Mouse (Mus musculus) embryonic facial prominence, embryonic 15.5 days (tissue): ENCODE measurements around the gene Calm2. TPM values are rescaled to one million over a fixed set of nuclear protein-coding genes. Genes with fewer than 3 reads are reported as not detected.

Source experiments
- ATAC-seq: fragments of 200-750 bp; cut with Nextera tagmentation; 2 replicates; pipeline ENCODE4 v1.8.0; 2017; ENCODE audit warnings: low read depth, moderate TSS enrichment; ENCODE audit not compliant: insufficient number of reproducible peaks, low FRiP score, low TSS enrichment
- H3K27ac ChIP-seq: fragments of 300-500 bp; sonication (generic); replicated peaks from 2 replicates; pipeline ENCODE4 v1.5.1; 2015; ENCODE audit warnings: mild to moderate bottlenecking, inconsistent platforms
- H3K27me3 ChIP-seq: fragments of 300-500 bp; sonication (generic); 2 replicates; pipeline ENCODE4 v1.6.1; 2015; ENCODE audit warnings: inconsistent platforms
- H3K36me3 ChIP-seq: fragments of 300-500 bp; sonication (generic); 2 replicates; pipeline ENCODE4 v1.6.1; 2015; ENCODE audit warnings: mild to moderate bottlenecking, inconsistent platforms
- H3K4me1 ChIP-seq: fragments of 300-500 bp; sonication (generic); 2 replicates; pipeline ENCODE4 v1.6.1; 2015; ENCODE audit warnings: inconsistent platforms
- H3K4me2 ChIP-seq: fragments of 300-500 bp; sonication (generic); replicated peaks from 2 replicates; pipeline ENCODE4 v1.6.1; 2015; ENCODE audit warnings: mild to moderate bottlenecking, inconsistent platforms
- H3K4me3 ChIP-seq: fragments of 300-500 bp; sonication (generic); replicated peaks from 2 replicates; pipeline ENCODE4 v1.5.1; 2015; ENCODE audit warnings: mild to moderate bottlenecking, inconsistent platforms
- H3K9ac ChIP-seq: fragments of 300-500 bp; sonication (generic); 2 replicates; pipeline ENCODE4 v1.6.1; 2015; ENCODE audit warnings: inconsistent platforms
- H3K9me3 ChIP-seq: fragments of 300-500 bp; sonication (generic); replicated peaks from 2 replicates; pipeline ENCODE4 v1.6.1; 2016; ENCODE audit warnings: inconsistent platforms
- WGBS: fragments of 180-500 bp; shearing (Covaris S2); methylation state at CpG from one replicate; pipeline ENCODE4 v1.1.7; 2015; 5-methylcytosine and 5-hydroxymethylcytosine counted together
- polyA plus RNA-seq: library from polyadenylated mRNA; unstranded; fragments of >200 nt; fragmentation: Nextera tagmentation; extraction: Ambion mirVana; gene quantifications from 2 replicates; pipeline ENCODE4 v1.2.1, GENCODE M21; 2015

Gene Calm2
- polyA plus RNA-seq, 1 experiment from 2014 or later, result 878 TPM

- H3K4me2 ChIP-seq, result peak overlapping the region; percentile 78
- ATAC-seq, result peak; percentile 80
- peaks cover 34% of the 10 kb centered on the region for H3K4me1 ChIP-seq
- H3K36me3 ChIP-seq, result no peaks in the 10 kb centered on the region
- H3K27me3 ChIP-seq, result no peaks in the 10 kb centered on the region
- peak overlapping the region; percentile 45 for H3K27ac ChIP-seq
- no peaks in the 10 kb centered on the region for H3K9me3 ChIP-seq
- peak overlapping the region; percentile 40 for H3K4me3 ChIP-seq
- 1% methylated on average over 23 of the region's 23 CpGs for WGBS
- H3K9ac ChIP-seq, result peak overlapping the region; percentile 10; the same call in 1 of the 2 replicates
Measured at GRCm38 (mm10) chr17:87473736-87474500, 27.2 kb upstream of the Calm2 start.

GRCm38 (mm10) chr17:87473441-87473735 is 26.7 kb upstream of the Calm2 start:
- Histone ChIP-seq H3K9ac (peak overlapping the region; percentile 10; the same call in 1 of the 2 replicates), H3K27ac (peak overlapping the region; percentile 45; the same call in 1 of the 2 replicates), H3K4me3 (peak overlapping the region; percentile 40), H3K4me1 (peaks cover 30% of the 10 kb centered on the region), H3K27me3 (no peaks in the 10 kb centered on the region), H3K9me3 (no peaks in the 10 kb centered on the region), H3K4me2 (peak overlapping the region; percentile 78), H3K36me3 (no peaks in the 10 kb centered on the region)
- ATAC-seq, result no peak
- WGBS, result 8% methylated on average over 9 of the region's 9 CpGs

DNA sequence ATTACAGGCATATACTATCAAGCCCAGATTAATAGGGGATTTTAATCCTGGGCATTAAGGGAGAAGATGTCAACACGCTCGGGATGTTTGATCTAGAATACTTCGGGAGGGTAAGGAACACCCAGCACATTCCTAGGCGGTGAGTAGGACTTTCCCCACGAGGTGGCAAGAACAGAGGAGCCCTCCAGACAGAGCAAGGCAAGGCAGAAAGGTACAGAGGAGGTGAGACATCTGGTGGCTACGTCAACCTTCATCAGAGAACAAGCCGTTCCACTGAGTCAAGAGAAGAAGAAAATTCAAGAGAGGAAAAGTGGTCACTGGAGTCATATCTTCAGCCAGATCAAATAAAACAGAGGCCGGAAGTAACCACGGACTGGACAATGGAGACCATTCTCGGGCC is 26.1 kb upstream of the Calm2 start:
- no peak overlapping the region; the same call in 1 of the 2 replicates for H3K4me3 ChIP-seq

DNA sequence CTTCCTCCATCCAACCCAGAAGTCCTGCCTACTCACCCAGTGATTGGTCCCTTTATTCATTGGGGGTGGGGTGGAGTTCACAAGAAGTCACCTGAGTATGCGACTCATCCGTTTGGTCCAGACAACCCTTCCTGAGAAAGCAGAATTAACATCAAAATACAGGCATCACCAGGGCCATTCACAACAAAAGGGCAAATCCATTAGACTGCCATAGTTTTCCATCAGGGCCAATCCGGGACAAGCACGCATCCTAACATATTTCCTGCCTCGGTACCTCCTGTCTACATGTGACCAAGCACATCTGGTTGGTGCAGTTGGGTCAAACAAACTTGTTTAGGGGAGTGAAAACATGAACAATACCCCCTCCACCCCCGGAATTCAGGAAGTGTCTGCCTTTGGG is 24.9 kb upstream of the Calm2 start:
- Histone ChIP-seq H3K9ac (no peak overlapping the region), H3K27ac (no peak overlapping the region), H3K4me2 (no peak overlapping the region), H3K36me3 (no peaks in the 10 kb centered on the region), H3K4me1 (peaks cover 29% of the 10 kb centered on the region), H3K9me3 (no peaks in the 10 kb centered on the region), H3K27me3 (no peaks in the 10 kb centered on the region), H3K4me3 (no peak overlapping the region)
- WGBS, result 69% methylated on average over 6 of the region's 6 CpGs
- ATAC-seq, result no peak

More for the DNA sequence above, 26.1 kb upstream of the Calm2 start:
- Histone ChIP-seq H3K4me2 (peak overlapping the region; percentile 78), H3K9me3 (no peaks in the 10 kb centered on the region), H3K9ac (no peak overlapping the region), H3K27me3 (no peaks in the 10 kb centered on the region), H3K4me1 (peaks cover 29% of the 10 kb centered on the region), H3K27ac (no peak overlapping the region; the same call in 1 of the 2 replicates), H3K36me3 (no peaks in the 10 kb centered on the region)
- 51% methylated on average over 10 of the region's 10 CpGs for WGBS
- no peak for ATAC-seq

DNA sequence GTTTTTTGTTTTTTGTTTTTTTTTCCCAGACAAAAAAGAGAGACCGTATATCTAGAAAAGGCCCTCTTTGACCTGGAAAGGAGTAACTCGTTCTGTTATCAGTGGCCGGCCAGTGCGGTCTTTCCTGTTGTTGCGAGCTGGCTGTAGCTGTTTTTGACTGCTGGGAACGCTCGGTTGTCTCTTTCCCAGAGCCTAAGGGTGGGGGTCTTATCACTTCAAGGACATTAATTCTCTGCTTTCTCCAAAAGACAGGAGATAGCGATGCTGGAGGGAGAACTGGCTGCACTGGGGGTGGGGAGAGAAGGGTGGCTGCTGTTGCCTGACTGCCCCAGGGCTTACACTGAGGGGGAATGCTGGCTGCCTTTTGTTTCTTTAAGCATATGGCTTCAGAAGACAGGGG is 24.1 kb upstream of the Calm2 start:
- Histone ChIP-seq H3K4me2 (no peak overlapping the region), H3K9me3 (no peaks in the 10 kb centered on the region), H3K27ac (no peak overlapping the region), H3K27me3 (no peaks in the 10 kb centered on the region), H3K9ac (no peak overlapping the region), H3K36me3 (no peaks in the 10 kb centered on the region), H3K4me1 (peaks cover 29% of the 10 kb centered on the region), H3K4me3 (no peak overlapping the region)
- 63% methylated on average over 8 of the region's 8 CpGs for WGBS
- no peak for ATAC-seq

- 73% methylated on average over 8 of the region's 8 CpGs for WGBS
- Histone ChIP-seq H3K4me2 (no peak overlapping the region), H3K4me1 (peaks cover 26% of the 10 kb centered on the region), H3K27me3 (no peaks in the 10 kb centered on the region), H3K9me3 (no peaks in the 10 kb centered on the region), H3K36me3 (no peaks in the 10 kb centered on the region), H3K4me3 (no peak overlapping the region), H3K9ac (no peak overlapping the region), H3K27ac (no peak overlapping the region)
- ATAC-seq, result no peak
Measured at GRCm38 (mm10) chr17:87470282-87470681, 23.5 kb upstream of the Calm2 start.

DNA sequence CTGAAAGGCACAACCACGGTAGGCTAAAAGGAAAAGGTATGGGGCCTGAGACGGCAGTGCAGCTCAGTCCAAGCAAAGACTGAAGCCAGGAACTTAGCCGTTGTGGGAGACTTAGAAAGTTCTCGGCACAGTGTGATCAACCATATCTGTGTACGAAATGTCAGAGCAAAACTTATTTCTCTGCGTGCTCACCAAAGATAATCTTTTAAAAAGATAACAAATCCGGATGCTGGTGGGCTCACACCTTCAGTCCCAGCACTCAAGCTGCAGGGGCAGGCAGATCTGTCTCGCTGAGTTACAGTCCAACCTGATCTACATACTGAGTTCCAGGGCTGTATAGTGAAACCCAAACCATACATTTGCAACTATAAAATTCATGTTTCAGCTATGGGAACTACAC is 22.7 kb upstream of the Calm2 start:
- Histone ChIP-seq H3K9ac (no peak overlapping the region), H3K27ac (no peak overlapping the region), H3K4me3 (no peak overlapping the region), H3K4me2 (no peak overlapping the region), H3K27me3 (no peaks in the 10 kb centered on the region), H3K36me3 (no peaks in the 10 kb centered on the region), H3K4me1 (peaks cover 17% of the 10 kb centered on the region), H3K9me3 (no peaks in the 10 kb centered on the region)
- 82% methylated on average over 8 of the region's 8 CpGs for WGBS
- ATAC-seq, result no peak

DNA sequence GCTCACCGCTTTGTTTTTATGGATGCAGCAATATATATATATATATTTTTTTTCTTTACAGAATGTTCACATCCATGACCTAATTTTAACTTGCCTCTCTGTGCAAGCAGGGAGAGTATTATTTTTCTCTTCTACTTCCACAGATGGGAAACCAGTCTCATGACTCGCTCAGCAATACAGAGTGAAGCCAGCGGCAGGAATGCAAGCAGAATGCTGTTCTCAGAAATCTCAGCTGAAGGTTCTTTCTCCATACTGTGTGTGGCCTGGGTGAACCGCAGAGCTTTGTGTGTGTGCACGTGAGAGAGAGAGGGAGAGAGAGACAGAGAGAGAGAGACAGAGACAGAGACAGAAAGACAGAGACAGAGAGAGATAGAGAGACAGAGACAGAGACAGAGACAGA is 21.9 kb upstream of the Calm2 start:
- Histone ChIP-seq H3K9ac (no peak overlapping the region), H3K27ac (no peak overlapping the region), H3K4me3 (no peak overlapping the region), H3K4me2 (no peak overlapping the region), H3K36me3 (no peaks in the 10 kb centered on the region), H3K4me1 (peaks cover 9% of the 10 kb centered on the region), H3K27me3 (no peaks in the 10 kb centered on the region), H3K9me3 (no peaks in the 10 kb centered on the region)
- WGBS, result 60% methylated on average over 5 of the region's 5 CpGs
- ATAC-seq, result no peak

DNA sequence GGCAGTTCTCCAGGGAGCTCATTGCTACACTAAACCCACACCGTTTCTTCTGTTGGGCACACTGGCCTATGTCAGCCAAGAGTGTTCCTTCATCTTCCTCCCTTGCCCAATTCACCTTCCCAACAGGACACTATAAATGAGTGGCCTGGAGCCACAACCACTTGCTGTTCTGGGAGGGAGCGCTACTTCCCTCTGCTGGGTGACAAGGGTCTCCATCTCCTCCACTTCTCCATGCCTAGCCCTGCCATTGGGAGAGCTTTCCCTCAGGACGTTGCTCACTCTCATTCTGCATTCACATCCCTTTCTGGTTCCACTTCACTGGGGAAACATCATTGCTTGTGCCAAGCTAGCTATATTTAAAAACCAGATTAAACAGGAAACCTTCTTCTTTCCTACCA is 14.8 kb upstream of the Calm2 start:
- H3K4me3 ChIP-seq, result no peak overlapping the region
- peaks cover 39% of the 10 kb centered on the region for H3K4me1 ChIP-seq
- H3K36me3 ChIP-seq, result no peaks in the 10 kb centered on the region
- 49% methylated on average over 3 of the region's 3 CpGs for WGBS
- no peak for ATAC-seq
- no peak overlapping the region for H3K4me2 ChIP-seq
- H3K9ac ChIP-seq, result no peak overlapping the region
- H3K9me3 ChIP-seq, result no peaks in the 10 kb centered on the region
- H3K27me3 ChIP-seq, result no peaks in the 10 kb centered on the region
- H3K27ac ChIP-seq, result no peak overlapping the region

GRCm38 (mm10) chr17:87460669-87461498 is 14.1 kb upstream of the Calm2 start:
- Histone ChIP-seq H3K4me3 (peak overlapping the region; percentile 20), H3K4me2 (peak overlapping the region; percentile 45), H3K27ac (peak overlapping the region; percentile 77), H3K9ac (0 out of 2 replicates have a peak overlapping the region, but pooled peaks have one; percentile 9), H3K36me3 (no peaks in the 10 kb centered on the region), H3K27me3 (no peaks in the 10 kb centered on the region), H3K4me1 (peaks cover 39% of the 10 kb centered on the region), H3K9me3 (no peaks in the 10 kb centered on the region)
- 21% methylated on average over 17 of the region's 17 CpGs for WGBS
- no peak for ATAC-seq
